Mouse (Mus musculus): Measurements from ENCODE around the gene Actg1.

Actg1 gene

DNA sequence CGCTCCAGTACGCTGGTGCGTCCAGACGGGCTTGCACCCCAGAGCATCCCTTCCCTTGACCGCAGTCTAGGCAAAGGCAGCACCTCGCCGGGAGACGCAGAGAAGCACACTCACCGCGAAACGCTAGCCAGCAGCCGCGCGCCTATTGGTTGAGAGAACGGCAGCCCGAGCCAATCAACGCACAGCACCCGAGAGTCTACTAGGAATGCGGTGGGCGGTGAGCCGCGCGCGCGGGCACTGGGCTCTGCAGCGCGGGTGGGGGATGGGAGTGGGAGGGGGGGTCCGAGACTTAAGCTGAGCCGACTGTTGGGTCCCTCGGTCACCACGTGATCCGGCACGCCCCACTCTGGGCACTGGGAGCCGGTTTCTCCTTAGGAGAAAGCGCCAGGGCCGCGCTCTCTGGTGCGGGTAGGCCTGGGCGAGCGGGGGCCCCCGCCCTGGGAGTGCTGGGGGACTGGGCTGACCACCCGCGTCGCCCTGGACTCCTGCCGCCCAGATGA lies 37.5 kb downstream of the Actg1 start:
- DNase-seq (ENCODE audit: low read depth): peak; percentile 77

DNA sequence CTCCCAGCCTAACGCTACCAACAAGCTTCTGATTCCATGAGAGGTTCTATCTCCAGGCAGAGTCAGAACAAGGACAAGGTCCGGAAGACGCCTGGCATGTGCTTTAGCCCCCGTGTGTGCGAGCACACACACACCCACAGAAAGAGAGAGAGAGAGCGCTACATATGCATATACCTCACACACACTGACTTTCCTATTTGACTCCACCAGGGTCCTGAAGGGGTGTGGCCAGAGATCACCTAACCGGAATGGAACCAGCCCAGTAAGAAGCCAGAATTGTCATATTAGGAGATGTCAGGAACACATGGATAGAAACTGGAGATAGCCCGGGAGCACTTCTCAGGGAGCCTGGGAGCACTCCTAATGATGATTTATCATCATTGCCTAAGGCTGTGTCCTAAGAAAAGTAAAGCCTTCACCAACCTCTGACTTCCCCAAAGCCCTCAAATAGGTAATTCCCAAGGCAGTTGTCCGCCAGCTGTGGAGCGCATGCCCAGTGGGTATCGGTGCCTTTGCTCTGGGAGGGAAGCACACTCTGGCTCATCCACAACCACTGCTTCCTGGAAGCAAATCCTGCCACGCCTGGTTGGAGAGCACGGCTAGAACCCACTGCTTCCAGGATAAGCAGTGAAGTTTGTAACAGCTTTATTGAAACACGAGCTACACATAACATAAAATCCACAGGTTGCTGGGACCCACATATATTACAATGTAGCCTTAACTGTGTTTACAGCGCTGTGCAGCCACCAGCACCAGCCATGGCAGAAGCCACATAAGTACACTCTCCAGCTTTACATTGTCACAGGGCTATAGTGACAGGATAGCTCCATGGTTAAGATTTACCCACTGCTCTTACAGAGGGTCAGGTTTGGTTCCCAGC lies 39.7 kb downstream of the Actg1 start:
- DNase-seq (ENCODE audit: low read depth): peak; percentile 44

DNA sequence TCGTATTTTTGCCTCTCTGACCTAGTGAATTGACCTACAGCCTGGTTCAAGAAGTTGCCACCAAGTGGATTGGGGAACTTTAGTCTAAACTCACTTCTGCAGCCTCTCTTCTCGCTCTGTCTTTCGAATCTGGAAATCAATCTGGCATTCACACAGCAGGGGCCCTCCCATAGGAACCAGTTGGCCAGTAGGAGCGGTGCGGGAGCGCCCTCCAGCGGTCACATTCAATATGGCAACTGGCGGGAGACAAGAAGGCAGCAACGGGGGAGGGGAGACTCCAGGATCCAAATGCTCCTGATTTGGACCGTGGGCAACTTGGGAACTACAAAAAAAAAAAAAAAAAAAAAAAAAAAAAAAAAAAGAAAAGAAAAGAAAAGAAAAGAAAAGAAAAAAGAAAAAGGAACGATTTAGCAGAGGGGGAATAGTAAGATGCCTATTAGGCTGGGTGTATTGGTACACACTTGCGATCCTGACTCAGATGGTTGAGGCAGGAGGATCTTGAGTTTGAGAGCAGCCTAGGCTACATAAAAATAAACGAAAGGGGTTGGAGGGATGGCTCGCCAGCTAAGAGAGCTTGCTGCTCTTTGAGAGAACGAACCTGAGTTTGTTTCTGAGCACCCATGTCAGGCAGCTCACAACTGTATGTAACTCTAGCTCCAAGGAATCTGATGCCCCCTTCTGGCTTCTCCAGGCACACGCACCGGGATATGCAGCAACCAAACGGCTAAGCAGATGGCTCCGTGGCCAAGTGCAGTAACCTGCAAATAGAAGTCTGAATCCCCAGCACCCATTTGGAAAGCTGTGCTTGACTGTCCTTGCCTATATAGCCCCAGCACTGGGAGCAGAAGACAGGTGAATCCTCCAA lies 40.5 kb downstream of the Actg1 start:
- DNase-seq (ENCODE audit: low read depth): peak; percentile 90

DNA sequence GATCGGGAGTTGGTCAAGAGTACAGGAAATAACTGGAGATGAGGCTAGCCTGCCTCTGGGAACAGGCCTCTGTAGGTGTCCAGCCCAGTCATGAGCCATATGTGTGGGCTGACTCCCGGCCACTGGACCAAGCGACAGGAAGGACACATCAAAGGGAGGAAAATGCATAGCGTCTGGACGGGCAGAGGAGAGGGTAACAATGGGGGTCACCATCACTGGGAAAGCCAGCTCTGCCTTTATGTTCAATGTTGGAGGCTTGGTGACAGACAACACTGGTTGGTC lies 41.3 kb downstream of the Actg1 start:
- DNase-seq (ENCODE audit: low read depth): no peak

DNA sequence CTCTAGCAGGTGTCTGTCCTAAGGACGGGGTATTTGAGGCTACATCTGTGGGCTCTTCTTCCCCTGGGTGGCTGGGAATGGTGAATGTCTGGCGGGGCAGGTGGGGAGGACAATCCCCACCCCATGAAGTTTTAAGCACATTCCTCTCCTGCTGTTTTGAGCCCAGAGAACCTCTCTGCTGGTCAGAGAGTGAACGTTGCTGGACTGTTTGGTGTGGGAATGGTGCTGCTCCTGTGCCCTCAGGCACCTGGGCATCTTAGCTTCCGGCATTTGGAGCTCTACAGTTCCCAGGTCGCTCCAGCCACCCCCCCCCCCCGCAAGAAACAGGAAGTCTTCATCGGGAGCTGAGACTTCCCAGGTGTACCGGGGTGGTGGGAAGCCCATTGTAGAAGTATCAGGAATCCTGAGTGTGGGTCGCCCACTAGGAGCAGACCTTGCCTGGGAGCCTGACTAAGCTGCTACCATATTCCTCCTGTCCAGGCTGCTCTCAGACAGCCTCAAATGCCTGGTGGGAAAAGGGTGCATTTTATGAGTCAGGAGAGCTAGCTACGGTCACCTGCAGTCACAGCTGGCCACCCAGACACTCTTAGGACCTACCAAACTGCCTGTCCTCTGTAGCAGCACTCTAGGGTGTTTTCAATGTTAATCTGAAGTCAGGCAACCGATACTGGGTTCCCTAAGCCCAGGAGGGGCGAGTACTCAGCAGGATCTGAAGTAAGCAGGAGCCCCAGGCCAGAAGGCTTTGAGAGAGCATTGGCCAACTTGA lies 41.8 kb downstream of the Actg1 start:
- peak; percentile 31 for DNase-seq (ENCODE audit: low read depth)

DNA sequence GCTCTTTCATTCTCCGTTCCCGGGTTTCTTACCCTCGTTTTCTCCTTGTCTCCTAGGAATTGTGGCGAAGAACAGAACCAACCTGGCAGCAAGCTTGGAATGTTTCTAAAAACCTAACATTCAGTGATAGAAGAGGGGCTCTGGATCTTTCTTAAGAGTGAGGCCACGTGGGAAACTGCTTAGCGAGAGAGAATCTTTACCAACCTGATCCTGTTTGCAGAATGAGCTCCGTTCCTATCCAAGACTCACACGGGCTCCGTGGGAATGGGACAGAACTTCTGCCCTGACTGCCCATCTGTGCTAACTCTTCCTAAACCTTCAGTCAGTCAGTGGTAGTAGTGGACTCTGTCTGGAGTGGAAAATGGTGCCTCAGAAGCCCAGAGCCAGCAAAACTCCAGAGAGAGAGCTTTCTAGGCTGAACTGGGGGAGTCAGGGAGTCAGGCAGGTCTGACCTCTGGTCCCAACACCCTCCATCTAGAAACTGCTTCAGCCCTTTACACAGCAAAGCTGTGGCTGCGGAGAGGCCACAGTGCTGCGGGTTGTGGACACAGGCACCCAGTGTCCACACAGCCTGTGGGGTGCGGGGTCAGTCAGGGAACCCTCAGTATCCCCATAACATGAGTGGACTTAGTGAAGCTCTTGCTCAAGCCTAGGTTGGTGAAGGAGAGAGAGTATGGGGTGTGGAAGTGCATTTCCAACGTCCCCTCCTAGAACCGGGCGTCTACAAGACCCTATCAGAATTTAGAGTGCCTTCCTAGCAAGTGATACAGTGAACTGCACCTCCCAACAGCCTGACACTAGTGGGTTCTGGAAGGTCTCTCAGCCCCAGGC lies 42.6 kb downstream of the Actg1 start:
- peak; percentile 36 for DNase-seq (ENCODE audit: low read depth)

DNA sequence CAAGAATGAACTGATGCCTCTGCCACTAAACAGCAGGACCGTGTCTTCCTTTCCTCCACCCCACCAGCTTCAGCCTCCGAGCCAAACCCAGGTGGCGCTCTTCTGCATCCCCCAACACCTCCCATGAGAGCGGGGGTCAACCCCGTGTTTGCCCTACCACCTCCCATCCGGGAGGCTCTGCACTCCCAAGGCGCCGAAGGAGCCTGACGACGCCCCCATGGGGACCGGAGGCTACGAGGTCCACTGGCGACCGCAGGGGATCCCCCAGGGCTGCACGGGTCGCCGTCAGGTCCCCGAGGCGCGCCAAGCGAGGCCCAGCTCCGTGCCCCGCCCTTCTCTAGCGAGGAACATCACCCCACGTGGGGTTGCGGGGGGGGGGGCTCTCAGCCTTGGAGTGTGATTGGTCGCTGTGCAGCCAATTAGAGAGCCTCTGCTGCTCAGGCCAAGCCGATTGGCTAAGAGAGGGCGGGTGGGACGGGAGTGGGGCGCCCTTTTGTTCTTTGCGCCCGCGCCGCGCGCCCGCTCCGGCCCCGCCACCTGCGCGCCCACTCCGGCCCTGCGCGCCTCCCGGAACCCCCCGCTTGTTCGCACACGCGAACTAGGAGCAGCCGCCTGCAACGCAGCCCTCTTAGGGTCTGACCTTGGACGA lies 43.3 kb downstream of the Actg1 start:
- DNase-seq (ENCODE audit: low read depth): peak; percentile 98

DNA sequence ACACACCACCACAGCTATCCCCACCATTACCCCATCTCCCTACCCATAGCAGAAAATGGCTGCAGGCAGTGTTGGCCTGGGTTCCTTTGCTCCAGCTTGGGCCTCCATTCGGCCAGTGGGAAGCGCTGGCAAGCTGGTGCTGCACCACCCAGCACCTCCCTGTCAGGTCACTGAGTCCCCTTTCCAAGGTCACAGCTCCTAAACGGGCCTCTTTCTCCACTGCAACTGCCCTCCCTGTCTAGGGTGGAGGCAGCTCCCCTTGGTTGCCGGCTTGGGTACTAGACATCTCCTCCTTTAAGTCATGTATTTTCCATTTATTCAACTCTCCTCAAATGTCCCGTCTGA lies 44.0 kb downstream of the Actg1 start:
- DNase-seq (ENCODE audit: low read depth): no peak

DNA sequence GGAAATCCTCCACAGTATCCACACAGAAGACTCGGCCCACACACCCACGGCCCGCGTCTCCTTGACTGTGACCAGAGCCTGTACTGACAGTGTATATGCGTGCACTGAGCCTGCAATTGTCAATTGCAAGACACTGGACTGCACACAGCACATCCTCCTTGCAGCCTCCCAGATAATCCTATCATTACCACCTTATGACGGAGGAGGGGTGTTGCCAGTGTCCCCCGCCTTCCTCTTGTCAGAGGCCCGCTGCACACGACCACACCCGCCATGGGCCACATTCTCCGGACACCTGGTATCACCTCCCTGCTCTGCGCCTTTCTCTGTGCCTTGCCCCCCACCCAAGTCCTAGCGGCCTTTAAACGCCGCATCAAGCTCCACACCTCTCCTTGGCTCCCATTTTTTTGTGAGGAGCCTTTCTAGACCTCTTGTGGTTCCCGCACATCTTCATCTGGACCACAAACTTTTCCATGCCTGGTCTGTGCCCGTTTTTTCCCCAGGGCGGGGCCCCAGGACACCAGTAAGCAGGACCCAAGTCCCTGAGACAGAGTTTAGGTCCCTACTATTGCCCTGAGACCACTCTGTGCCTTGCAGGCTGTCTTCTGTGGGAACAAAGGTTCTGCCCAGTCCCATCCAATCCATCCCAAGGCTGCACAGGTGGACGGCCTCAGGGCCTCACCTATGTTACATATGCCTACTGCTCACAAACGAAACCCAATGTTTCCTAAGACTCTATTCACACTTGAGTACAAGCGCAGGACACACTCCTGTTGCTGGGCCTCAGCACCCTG lies 44.6 kb downstream of the Actg1 start:
- DNase-seq (ENCODE audit: low read depth): peak; percentile 22

DNA sequence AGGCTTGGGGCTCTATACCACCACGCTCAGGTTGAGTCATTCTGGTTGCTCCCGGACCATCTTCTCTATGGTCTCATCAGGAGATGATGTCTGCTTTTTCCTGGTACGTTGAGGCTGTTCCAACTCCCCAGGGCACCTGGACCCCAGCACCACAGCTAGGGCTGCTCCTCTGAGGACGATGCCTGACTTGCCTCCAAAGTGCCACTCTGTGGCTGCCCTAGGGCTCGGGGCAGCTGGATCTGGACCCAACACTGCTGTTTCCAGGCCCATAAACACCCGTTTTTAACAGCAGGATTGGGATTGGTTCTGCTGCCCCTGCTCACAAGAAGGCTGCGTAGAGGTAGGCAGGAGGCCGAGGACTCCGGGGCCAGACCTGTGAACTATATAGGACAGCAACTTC lies 45.2 kb downstream of the Actg1 start:
- DNase-seq (ENCODE audit: low read depth): no peak

DNA sequence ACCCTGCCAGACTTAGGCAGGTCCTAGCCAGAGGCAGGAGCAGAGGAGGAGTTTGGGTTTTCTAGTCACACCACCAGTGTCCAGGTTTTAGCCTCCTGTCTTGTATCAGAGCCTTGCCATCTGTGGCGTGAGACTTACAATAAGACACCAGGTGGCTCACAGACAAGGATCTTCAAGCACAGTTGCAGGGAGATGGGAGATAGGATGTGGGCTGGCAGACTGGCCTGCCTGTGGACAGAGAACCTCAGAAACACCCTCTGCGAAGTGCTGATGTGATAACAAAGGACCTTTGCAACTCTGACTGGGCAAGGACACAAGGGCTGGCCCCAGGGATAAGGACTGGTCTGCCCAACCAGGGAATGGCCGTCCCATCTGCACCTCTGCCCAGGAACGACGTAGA lies 48.9 kb downstream of the Actg1 start:
- no peak for DNase-seq (ENCODE audit: low read depth)

DNA sequence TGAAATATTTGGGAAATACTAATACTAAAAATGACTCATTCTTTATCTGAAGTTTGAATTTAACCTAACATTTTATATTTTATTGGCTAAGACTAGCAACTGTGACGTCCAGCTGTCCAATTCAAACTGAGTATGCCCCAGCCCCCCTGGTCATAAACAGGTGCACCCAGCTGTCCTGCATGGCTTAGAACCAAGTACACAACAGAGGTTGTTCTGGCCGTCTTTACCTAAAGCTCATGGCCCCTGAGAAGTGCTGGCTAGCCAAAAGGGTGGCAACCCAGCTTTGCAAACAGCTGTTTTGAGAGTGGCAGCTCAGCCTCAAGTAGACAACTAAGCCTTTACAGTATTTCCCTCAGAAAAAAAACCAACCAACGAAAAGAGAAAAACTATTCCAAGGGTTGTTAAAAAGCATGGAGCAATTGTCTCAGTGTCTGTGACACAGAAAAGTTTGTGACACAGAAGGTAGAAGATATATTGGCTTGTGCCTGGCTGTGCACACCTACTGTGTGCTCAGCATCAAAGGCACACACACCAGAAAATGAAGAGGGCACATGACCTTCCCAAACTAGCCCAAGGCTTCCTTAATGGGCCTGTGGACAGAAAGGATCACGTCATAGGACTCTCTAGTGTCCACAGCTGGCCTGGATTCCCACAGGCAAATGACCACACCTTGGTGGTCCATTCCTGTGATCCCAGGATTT lies 49.8 kb downstream of the Actg1 start:
- no peak for DNase-seq (ENCODE audit: low read depth)

DNA sequence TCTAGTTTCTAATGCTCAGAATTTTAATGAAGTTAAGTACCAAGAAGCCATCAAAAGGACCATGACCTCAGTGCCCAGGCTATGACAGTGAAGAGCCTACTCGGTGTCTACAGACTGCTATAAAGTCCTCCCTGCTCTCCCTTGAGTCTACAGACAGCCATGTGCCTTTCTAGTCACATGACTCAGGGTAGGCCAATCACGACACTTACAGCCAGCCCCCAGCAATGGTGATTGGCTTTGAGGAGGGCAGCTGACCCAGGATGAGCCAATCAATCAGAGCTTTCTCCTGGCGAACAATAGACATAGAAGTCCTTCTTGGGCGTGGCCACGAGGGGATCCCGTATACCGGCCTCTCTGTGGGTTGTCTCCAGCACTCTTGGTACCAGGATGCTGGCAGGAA lies 50.6 kb downstream of the Actg1 start:
- DNase-seq (ENCODE audit: low read depth): no peak

DNA sequence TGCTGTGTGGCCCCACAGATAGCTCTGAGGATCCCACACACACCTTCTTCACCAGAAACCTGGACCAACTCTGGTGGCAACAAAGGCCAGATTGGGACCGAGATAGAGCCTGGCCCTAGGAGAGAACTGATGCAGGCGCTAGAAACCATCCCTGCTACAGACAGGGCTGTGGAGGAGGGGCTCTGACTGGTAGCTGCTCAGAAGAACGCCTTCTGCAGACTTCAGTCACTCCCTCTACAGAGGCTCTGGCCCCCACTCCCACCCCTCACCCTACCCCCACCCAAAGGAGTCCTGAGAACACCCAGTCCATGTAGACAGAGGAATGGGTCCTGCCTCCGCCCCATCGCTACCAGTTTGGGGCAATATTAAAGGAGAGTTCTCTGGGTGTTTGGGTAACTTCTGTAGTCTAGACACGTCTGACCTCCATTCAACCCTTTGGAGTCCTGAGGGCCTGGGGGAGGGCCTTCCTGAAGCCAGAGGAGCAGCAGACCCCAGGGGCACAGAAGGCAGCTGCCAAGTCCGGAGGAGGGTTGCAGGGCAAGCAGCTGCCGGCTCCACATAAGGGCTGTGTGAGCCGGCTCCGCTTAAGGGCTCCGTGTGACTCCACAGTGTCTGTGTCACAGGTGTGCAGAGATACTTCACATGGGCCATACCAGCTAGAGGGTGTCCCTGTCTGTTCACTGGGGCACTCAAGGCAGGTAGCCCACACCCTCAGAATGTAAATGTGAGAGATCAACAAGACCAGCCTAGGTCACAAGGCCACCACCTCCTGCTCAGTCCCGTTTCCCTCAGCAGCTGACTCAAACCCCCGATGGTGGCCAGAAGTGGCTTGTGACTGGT lies 51.8 kb downstream of the Actg1 start:
- DNase-seq (ENCODE audit: low read depth): no peak
